Mouse (Mus musculus) liver, embryonic 11.5 days (tissue): Measurements from ENCODE around the gene Paxbp1. TPM values are rescaled to one million over a fixed set of nuclear protein-coding genes. Genes with fewer than 3 reads are reported as not detected.

Experiments
- ATAC-seq: fragments of 200-750 bp; cut with Nextera tagmentation; replicated peaks from 2 replicates; pipeline ENCODE4 v1.8.0; 2017; ENCODE audit warnings: moderate number of reproducible peaks, mild to moderate bottlenecking, moderate TSS enrichment, moderate library complexity; ENCODE audit not compliant: low FRiP score
- DNase-seq: peaks from one replicate; pipeline ENCODE4 v3.0.0-alpha.2; 2017; ENCODE audit warnings: low spot score
- H3K27ac ChIP-seq: fragments of 300-500 bp; sonication (generic); 2 replicates; pipeline ENCODE4 v1.5.1; 2014; ENCODE audit warnings: mild to moderate bottlenecking, low read depth, low read length, control low read depth
- H3K27me3 ChIP-seq: fragments of 300-500 bp; sonication (generic); replicated peaks from 2 replicates; pipeline ENCODE4 v1.6.1; 2014; ENCODE audit warnings: low read length, mixed read lengths; ENCODE audit not compliant: control insufficient read depth, insufficient read depth
- H3K36me3 ChIP-seq: fragments of 300-500 bp; sonication (generic); 2 replicates; pipeline ENCODE4 v1.6.1; 2014; ENCODE audit warnings: mild to moderate bottlenecking, low read length, moderate library complexity, mixed read lengths; ENCODE audit not compliant: control insufficient read depth, insufficient read depth
- H3K4me1 ChIP-seq: fragments of 300-500 bp; sonication (generic); replicated peaks from 2 replicates; pipeline ENCODE4 v1.6.1; 2014; ENCODE audit warnings: low read length, mixed read lengths; ENCODE audit not compliant: control insufficient read depth, insufficient read depth
- H3K4me2 ChIP-seq: fragments of 300-500 bp; sonication (generic); 2 replicates; pipeline ENCODE4 v1.6.1; 2014; ENCODE audit warnings: mild to moderate bottlenecking, control low read depth, moderate library complexity
- H3K4me3 ChIP-seq: fragments of 300-500 bp; sonication (generic); 2 replicates; pipeline ENCODE4 v1.5.1; 2014; ENCODE audit warnings: low read depth, low read length, control low read depth
- H3K9ac ChIP-seq: fragments of 300-500 bp; sonication (generic); 2 replicates; pipeline ENCODE4 v1.6.1; 2014; ENCODE audit warnings: low read depth, low read length, control low read depth
- H3K9me3 ChIP-seq: fragments of 300-500 bp; sonication (generic); 2 replicates; pipeline ENCODE4 v1.6.1; 2016; ENCODE audit warnings: low read length, inconsistent platforms, mixed read lengths; ENCODE audit not compliant: control insufficient read depth
- WGBS: fragments of 180-500 bp; shearing (Covaris S2); extraction: QIAGEN DNeasy Blood & Tissue Kit; methylation state at CpG from one replicate; pipeline ENCODE4 v1.1.7; 2014; 5-methylcytosine and 5-hydroxymethylcytosine counted together
- polyA plus RNA-seq: library from polyadenylated mRNA; unstranded; fragments of >200 nt; fragmentation: Nextera tagmentation; extraction: Ambion mirVana; gene quantifications from 2 replicates; pipeline ENCODE4 v1.2.1, GENCODE M21; 2014

The Paxbp1 gene
- polyA plus RNA-seq, 1 experiment from 2014 or later = 61.1 TPM

- Histone ChIP-seq H3K36me3 (peaks cover 17% of the 10 kb centered on the region), H3K4me2 (peak overlapping the region; percentile 96), H3K9ac (peak overlapping the region; percentile 90; the same call in 1 of the 2 replicates), H3K4me1 (peaks cover 10% of the 10 kb centered on the region), H3K9me3 (no peaks in the 10 kb centered on the region), H3K4me3 (peak overlapping the region; percentile 96), H3K27ac (peak overlapping the region; percentile 88; the same call in 1 of the 2 replicates), H3K27me3 (no peaks in the 10 kb centered on the region)
- ATAC-seq (no peak), DNase-seq (no peak)
- WGBS = 24% methylated on average over 3 of the region's 3 CpGs
Measured at GRCm38 (mm10) chr16:91011847-91012246, 32.5 kb downstream of the Paxbp1 start.

GRCm38 (mm10) chr16:91011021-91011683, 33.2 kb downstream of the Paxbp1 start, which contains the start of gene Synj1:
Gene Synj1, minus strand, starts transcription at chr16:91011308.
- under 1% methylated on average over 62 of the region's 66 CpGs for WGBS
- H3K4me2 ChIP-seq = peak within 1 kb of the TSS; percentile 96
- ATAC-seq (peak; percentile 88), DNase-seq (peak; percentile 88)
- H3K9ac ChIP-seq = peak within 1 kb of the TSS; percentile 90
- H3K27ac ChIP-seq = peak within 1 kb of the TSS; percentile 88
- peaks cover 16% of the 10 kb centered on the region for H3K4me1 ChIP-seq
- no peaks in the 10 kb centered on the region for H3K27me3 ChIP-seq
- H3K4me3 ChIP-seq = peak within 1 kb of the TSS; percentile 96
- peaks cover 17% of the 10 kb centered on the region for H3K36me3 ChIP-seq
- H3K9me3 ChIP-seq = no peaks in the 10 kb centered on the region

GRCm38 (mm10) chr16:91010581-91011020, 33.7 kb downstream of the Paxbp1 start:
- Histone ChIP-seq H3K9ac (peak overlapping the region; percentile 90), H3K36me3 (peaks cover 14% of the 10 kb centered on the region), H3K4me1 (peaks cover 16% of the 10 kb centered on the region), H3K27me3 (no peaks in the 10 kb centered on the region), H3K9me3 (no peaks in the 10 kb centered on the region), H3K4me2 (peak overlapping the region; percentile 96), H3K27ac (peak overlapping the region; percentile 88), H3K4me3 (peak overlapping the region; percentile 96)
- under 1% methylated on average over 42 of the region's 42 CpGs for WGBS
- DNase-seq = no peak
- peak; percentile 61 for ATAC-seq

GRCm38 (mm10) chr16:91009942-91010529, 34.3 kb downstream of the Paxbp1 start:
- Histone ChIP-seq H3K4me3 (peak overlapping the region; percentile 96), H3K36me3 (peaks cover 8% of the 10 kb centered on the region), H3K27ac (peak overlapping the region; percentile 88; the same call in 1 of the 2 replicates), H3K27me3 (no peaks in the 10 kb centered on the region), H3K4me2 (peak overlapping the region; percentile 96), H3K4me1 (peaks cover 17% of the 10 kb centered on the region), H3K9ac (peak overlapping the region; percentile 90), H3K9me3 (no peaks in the 10 kb centered on the region)
- WGBS = under 1% methylated on average over 19 of the region's 19 CpGs
- ATAC-seq (no peak), DNase-seq (no peak)

- Histone ChIP-seq H3K9ac (no peak overlapping the region), H3K4me3 (no peak overlapping the region), H3K4me2 (no peak overlapping the region), H3K27ac (no peak overlapping the region), H3K9me3 (no peaks in the 10 kb centered on the region), H3K4me1 (peaks cover 13% of the 10 kb centered on the region), H3K36me3 (peaks cover 5% of the 10 kb centered on the region; the same call in 1 of the 2 replicates), H3K27me3 (no peaks in the 10 kb centered on the region)
- 69% methylated on average over 4 of the region's 4 CpGs for WGBS
- ATAC-seq (no peak; the same call in 1 of the 2 replicates), DNase-seq (no peak)
Measured at GRCm38 (mm10) chr16:91004915-91005538, 39.3 kb downstream of the Paxbp1 start.

- no peak overlapping the region for H3K27ac ChIP-seq
- WGBS = 67% methylated on average over 2 of the region's 2 CpGs
- H3K27me3 ChIP-seq = no peaks in the 10 kb centered on the region
- H3K4me1 ChIP-seq = peaks cover 10% of the 10 kb centered on the region; the same call in 1 of the 2 replicates
- peaks cover 5% of the 10 kb centered on the region; the same call in 1 of the 2 replicates for H3K36me3 ChIP-seq
- no peak overlapping the region for H3K9ac ChIP-seq
- no peak for ATAC-seq
- no peak overlapping the region for H3K4me3 ChIP-seq
- H3K9me3 ChIP-seq = no peaks in the 10 kb centered on the region
- DNase-seq = no peak
- H3K4me2 ChIP-seq = no peak overlapping the region
Measured at GRCm38 (mm10) chr16:91001098-91001497, 43.2 kb downstream of the Paxbp1 start.

GRCm38 (mm10) chr16:90999827-91000226, 44.5 kb downstream of the Paxbp1 start:
- H3K27ac ChIP-seq = no peak overlapping the region
- no peak overlapping the region for H3K9ac ChIP-seq
- H3K4me2 ChIP-seq = no peak overlapping the region
- DNase-seq (no peak), ATAC-seq (no peak)
- 82% methylated on average over 4 of the region's 4 CpGs for WGBS
- peaks cover 15% of the 10 kb centered on the region for H3K4me1 ChIP-seq
- H3K27me3 ChIP-seq = no peaks in the 10 kb centered on the region
- H3K9me3 ChIP-seq = no peaks in the 10 kb centered on the region
- H3K36me3 ChIP-seq = peaks cover 5% of the 10 kb centered on the region; the same call in 1 of the 2 replicates
- H3K4me3 ChIP-seq = no peak overlapping the region

GRCm38 (mm10) chr16:90997822-90998221, 46.5 kb downstream of the Paxbp1 start:
- Histone ChIP-seq H3K36me3 (peaks cover 3% of the 10 kb centered on the region; the same call in 1 of the 2 replicates), H3K4me1 (peaks cover 21% of the 10 kb centered on the region), H3K27ac (no peak overlapping the region), H3K27me3 (no peaks in the 10 kb centered on the region), H3K9ac (no peak overlapping the region), H3K4me2 (no peak overlapping the region), H3K9me3 (no peaks in the 10 kb centered on the region), H3K4me3 (no peak overlapping the region)
- 93% methylated on average over 3 of the region's 3 CpGs for WGBS
- DNase-seq (no peak), ATAC-seq (no peak)
